In genomic region chr17:48315905-48316579, GRCm38 (mm10) we compare ENCODE assay signal across 13 mouse cellular contexts. TPM values are rescaled to one million over a fixed set of nuclear protein-coding genes. Genes with fewer than 3 reads are reported as not detected.
DNase-seq lines count a peak whose midpoint lies in the region; ATAC-seq and TF ChIP-seq lines count a peak whose summit lies in the region.
"Not testable (repeated sequence)": the region's sequence is repeated elsewhere in the genome, so short reads cannot be mapped to it uniquely, and the experiment has no call there.
"Had no signal": no experiment of that assay in that cellular context is flagged by ENCODE, and none has a peak within 500 bp of the region (broad histone marks: within the 10 kb centered on the region; RNA-seq: fewer than 3 reads in every experiment).

TSS of gene B430306N03Rik (plus strand) at chr17:48316141.

- peaks cover 2 to 13% of the 10 kb centered on the region in 2 experiments; a peak in 3 of 4 replicates for H3K4me1 ChIP-seq in MEL (ENCODE audit: control insufficient read depth in 1 of 2, insufficient read depth in 2 of 2, low read length in 2 of 2)
- peaks cover 13% of the 10 kb centered on the region for H3K4me1 ChIP-seq in liver, embryonic 15.5 days (replicated peaks)
- H3K4me1 ChIP-seq in spleen, adult 2 months (ENCODE audit: control insufficient read depth, insufficient read depth, insufficient read length): peaks cover 13% of the 10 kb centered on the region

- H3K36me3 ChIP-seq in MEL (ENCODE audit: control insufficient read depth in 1 of 2, insufficient read depth in 2 of 2, low read length in 2 of 2); liver, embryonic 15.5 days (replicated peaks); spleen, adult 2 months (ENCODE audit: control insufficient read depth, insufficient read depth, low read length): not testable (repeated sequence)

- not testable (repeated sequence) for TF ChIP-seq EP300 in MEL (IDR thresholded peaks at IDR 0.05; ENCODE audit: low read depth in 1 of 2, low read length in 2 of 2)

- H3K9me3 ChIP-seq in MEL (replicated peaks; ENCODE audit: insufficient read depth, low read length); liver, embryonic 15.5 days (replicated peaks): not testable (repeated sequence)

- not testable (repeated sequence) for H3K79me2 ChIP-seq in MEL (ENCODE audit: control insufficient read depth, insufficient read depth, low read length, poor library complexity)

- 39% methylated on average over 3 of the region's 3 CpGs for WGBS in liver, embryonic 15.5 days (ENCODE audit: insufficient replicate concordance)
- 42% methylated on average over 3 of the region's 3 CpGs for WGBS in spleen, adult 2 months

- TF ChIP-seq POLR2A in MEL (IDR thresholded peaks at IDR 0.05; ENCODE audit: control insufficient read depth in 1 of 2, insufficient read depth in 1 of 2, low read depth in 1 of 2, low read length in 2 of 2, poor library complexity in 1 of 2); spleen, adult 2 months (IDR thresholded peaks at IDR 0.05; ENCODE audit: low read depth, low read length): not testable (repeated sequence)

- not testable (repeated sequence) for H3K4me3 ChIP-seq in MEL (ENCODE audit: control insufficient read depth in 1 of 2, insufficient read depth in 1 of 2, low read depth in 2 of 2, low read length in 2 of 2)
- H3K4me3 ChIP-seq in liver, embryonic 15.5 days (replicated peaks): 0 out of 2 replicates have a peak within 1 kb of the TSS, but pooled peaks have one; percentile 17
- peak within 1 kb of the TSS; percentile 27; the same call in 1 of the 2 replicates for H3K4me3 ChIP-seq in spleen, adult 2 months (ENCODE audit: extremely low read depth, insufficient read depth, insufficient read length)

- peak within 1 kb of the TSS; percentile 23 for H3K27ac ChIP-seq in MEL (ENCODE audit: control insufficient read depth, low read depth, low read length)
- H3K27ac ChIP-seq in liver, embryonic 15.5 days (replicated peaks): peak within 1 kb of the TSS; percentile 61; the same call in 1 of the 2 replicates
- H3K27ac ChIP-seq in spleen, adult 2 months (ENCODE audit: insufficient read depth, low read length): peak within 1 kb of the TSS; percentile 82

- peak within 1 kb of the TSS; percentile 3; the same call in 1 of the 2 replicates for H3K4me2 ChIP-seq in liver, embryonic 15.5 days

- H3K27me3 ChIP-seq in MEL (ENCODE audit: control insufficient read depth in 1 of 2, insufficient read depth in 2 of 2, low read length in 2 of 2); liver, embryonic 15.5 days; spleen, adult 2 months (ENCODE audit: control insufficient read depth, insufficient read depth, low read length): not testable (repeated sequence)

- DNase-seq in A20 (ENCODE audit: low read depth, low spot score) (peak; percentile 43), MEL (ENCODE audit: low read depth, low spot score) (peak; percentile 71)
- peak; percentile 53 for DNase-seq in lung, postnatal 36 days
- peak in 1 of 2 experiments; percentile 42 for DNase-seq in spleen, adult 2 months (ENCODE audit: low read depth in 1 of 2, low spot score in 2 of 2)

- TF ChIP-seq CTCF in MEL (IDR thresholded peaks at IDR 0.05 in 2 of 3, conservative IDR thresholded peaks at IDR 0.05 in 1 of 3; ENCODE audit: control insufficient read depth in 1 of 3, insufficient read depth in 1 of 3, low read depth in 2 of 3, low read length in 3 of 3, poor library complexity in 1 of 3, severe bottlenecking in 1 of 3); spleen, adult 2 months (IDR thresholded peaks at IDR 0.05; ENCODE audit: extremely low read depth, insufficient read depth, insufficient read length, insufficient replicate concordance): not testable (repeated sequence)

- H3K9ac ChIP-seq in MEL (ENCODE audit: control insufficient read depth, low read depth, low read length, poor library complexity, severe bottlenecking): peak within 1 kb of the TSS; percentile 38
- not testable (repeated sequence) for H3K9ac ChIP-seq in liver, embryonic 15.5 days

- peak; percentile 90 for ATAC-seq in granulocyte monocyte progenitor cell, adult 5-6 weeks (replicated peaks; ENCODE audit: poor library complexity, severe bottlenecking)
- ATAC-seq in liver, embryonic 15.5 days (ENCODE audit: insufficient read depth): not testable (repeated sequence)
- peak; percentile 77 for ATAC-seq in monocyte, adult 5-6 weeks (replicated peaks; ENCODE audit: insufficient number of reproducible peaks, low FRiP score, low TSS enrichment, poor library complexity, severe bottlenecking)

- TF ChIP-seq RAD21 in MEL (IDR thresholded peaks at IDR 0.05; ENCODE audit: low read depth, low read length): not testable (repeated sequence)

RNA-seq across cellular contexts. Expression of gene B430306N03Rik, which starts in this region (rescaled TPM):
- 0.13 and 0.19 TPM in 2 replicates for total RNA-seq in MEL (2012; rRNA removed)
- polyA plus RNA-seq in MEL (2012; ENCODE audit: insufficient read depth in 1 of 2, insufficient read length in 2 of 2, low read depth in 1 of 2, low replicate concordance in 2 of 2, missing spikeins in 1 of 2): under 1 TPM in 1 of 2 experiments, not detected in 1; 0.68 TPM
- 3.1 and 8.2 TPM in 2 replicates for total RNA-seq in granulocyte monocyte progenitor cell, adult 5-6 weeks (2014; fragmentation: Nextera tagmentation)
- total RNA-seq in granulocyte monocyte progenitor cell, adult 5-6 weeks (2017): 3.0 TPM in 2 replicates
- 3.9 and 4.3 TPM in 2 replicates for polyA plus RNA-seq in liver, embryonic 15.5 days (2015; fragmentation: Nextera tagmentation; extraction: Ambion mirVana)
- total RNA-seq in monocyte, adult 5-6 weeks (2017): 19.1 to 30.4 TPM (median 20.9 TPM) in 3 replicates
- polyA plus RNA-seq in spleen, adult 2 months (2012; rRNA removed): 9.1 and 11.5 TPM in 2 replicates
- total RNA-seq: gastrocnemius, adult 8-10 months; layer of hippocampus, postnatal 10 days had no signal
- polyA plus RNA-seq: embryonic facial prominence, embryonic 10.5 days; forebrain, embryonic 12.5 days; hindbrain, embryonic 11.5 days; neural tube, embryonic 12.5 days had no signal

Comparison
In these comparisons a context has a peak if more than half of its experiments do, and no peak if none do; other contexts are left out.
1. Peak in DNase-seq, H3K27ac ChIP-seq and H3K9ac ChIP-seq in MEL; RNA of the gene not detected or under 1 TPM.
2. H3K27ac ChIP-seq: peak in every context shown above with its lines; median percentile 82 in spleen, adult 2 months; 61 in liver, embryonic 15.5 days; 23 in MEL.